Mouse (Mus musculus) T-helper 2 cell (primary cell): ENCODE data around the gene Pknox2.

Experiments
- in situ Hi-C: fragments of 300-600 bp; cut with MboI, MseI; formaldehyde crosslinking; loops from one replicate; pipeline ENCODE4 v1.15.1; 2025; ENCODE audit warnings: high pct_unique_total_duplicates

Pknox2 gene

DNA sequence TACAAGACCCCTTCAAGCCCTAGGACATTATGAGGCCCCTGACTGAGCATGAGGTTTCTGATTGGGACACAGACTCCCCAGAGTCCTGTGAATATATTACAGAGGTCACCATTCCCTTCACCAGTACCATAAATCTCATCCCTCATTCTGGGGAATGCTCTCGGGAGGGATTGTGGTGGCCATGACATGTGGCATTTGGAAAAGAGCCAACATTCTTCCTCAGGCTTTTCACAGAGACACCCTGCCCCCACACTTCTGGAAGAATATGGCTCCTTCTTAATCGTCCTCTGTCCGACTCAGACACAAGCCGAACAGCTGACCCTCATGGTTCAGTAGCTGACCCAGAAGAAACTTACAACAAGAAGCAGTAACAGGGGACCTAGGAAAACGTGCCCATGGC lies 139.1 kb downstream of the Pknox2 start:
- in situ Hi-C loops, result loop anchor here (10.0 kb wide), 1 partner anchor 1737 kb away; no protein-coding TSS in a partner anchor

DNA sequence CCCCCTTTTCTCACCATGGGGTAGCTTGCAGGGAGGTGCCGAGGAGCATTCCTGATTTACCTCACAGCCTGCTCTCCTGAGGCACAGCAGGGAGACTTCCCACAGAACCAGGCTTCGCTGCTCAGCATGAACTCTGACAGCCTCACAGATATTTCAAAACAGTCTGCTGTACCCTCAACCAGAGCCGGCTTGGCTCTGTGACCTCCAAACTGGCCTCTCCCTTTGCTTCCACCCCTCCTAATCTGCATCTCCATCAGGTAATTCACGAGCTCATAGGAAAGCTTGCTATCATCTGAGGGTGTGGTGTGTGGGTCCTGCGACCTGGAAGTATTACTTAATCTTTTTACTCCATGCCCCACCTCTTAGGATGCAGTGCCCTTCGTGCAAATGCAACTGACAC lies 142.5 kb downstream of the Pknox2 start:
- in situ Hi-C loops, result loop anchor here (10.0 kb wide), 1 partner anchor 1740 kb away; no protein-coding TSS in a partner anchor

DNA sequence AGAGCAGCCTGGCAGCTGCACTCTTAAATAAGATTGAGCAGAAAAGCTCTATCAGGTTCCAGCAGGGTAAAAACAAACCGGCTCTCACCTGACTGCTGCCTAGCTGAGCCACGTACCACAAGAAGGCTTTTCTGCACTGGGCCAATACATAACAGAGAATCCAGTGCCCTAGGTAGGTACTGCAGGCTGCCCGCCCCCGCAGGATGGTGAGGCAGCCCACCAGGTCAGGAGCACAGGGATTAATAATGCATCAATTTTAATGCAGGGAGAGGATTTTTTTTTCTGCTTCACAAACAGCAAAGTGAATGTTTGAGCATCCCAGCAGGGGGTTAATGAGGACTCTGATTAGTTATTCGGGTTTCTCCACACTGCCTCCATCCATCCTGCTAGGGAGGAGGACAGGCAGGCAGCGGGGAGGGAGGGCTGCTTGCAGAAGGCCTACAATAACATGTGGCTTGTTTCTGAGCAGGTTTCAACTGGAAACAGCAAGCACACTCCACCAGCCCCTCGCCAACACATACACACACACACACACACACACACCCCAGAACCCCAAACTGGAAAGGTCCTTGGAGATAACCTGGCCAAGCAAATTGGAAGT lies 145.2 kb downstream of the Pknox2 start:
- in situ Hi-C loops, result loop anchor here (10.0 kb wide), 1 partner anchor 1743 kb away; no protein-coding TSS in a partner anchor

DNA sequence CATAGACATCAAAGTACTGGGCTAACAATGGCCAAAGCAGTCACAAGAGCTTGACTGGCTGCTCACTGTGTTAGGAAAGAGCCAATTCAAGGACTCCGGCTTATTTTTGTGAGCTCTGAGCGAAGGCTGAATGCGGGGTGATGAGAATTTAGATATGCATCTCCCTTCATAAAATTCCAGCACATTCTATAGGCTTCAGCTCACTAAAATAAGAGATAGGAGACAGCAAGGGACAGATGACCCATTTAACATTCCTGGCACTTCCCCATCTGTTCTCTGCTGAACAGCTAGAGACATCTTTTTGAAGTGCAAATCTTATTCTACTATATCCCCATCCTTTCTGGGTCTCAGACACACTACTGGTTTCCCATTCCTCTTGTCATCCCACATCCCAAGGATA lies 147.8 kb downstream of the Pknox2 start:
- in situ Hi-C loops, result no loop called here

DNA sequence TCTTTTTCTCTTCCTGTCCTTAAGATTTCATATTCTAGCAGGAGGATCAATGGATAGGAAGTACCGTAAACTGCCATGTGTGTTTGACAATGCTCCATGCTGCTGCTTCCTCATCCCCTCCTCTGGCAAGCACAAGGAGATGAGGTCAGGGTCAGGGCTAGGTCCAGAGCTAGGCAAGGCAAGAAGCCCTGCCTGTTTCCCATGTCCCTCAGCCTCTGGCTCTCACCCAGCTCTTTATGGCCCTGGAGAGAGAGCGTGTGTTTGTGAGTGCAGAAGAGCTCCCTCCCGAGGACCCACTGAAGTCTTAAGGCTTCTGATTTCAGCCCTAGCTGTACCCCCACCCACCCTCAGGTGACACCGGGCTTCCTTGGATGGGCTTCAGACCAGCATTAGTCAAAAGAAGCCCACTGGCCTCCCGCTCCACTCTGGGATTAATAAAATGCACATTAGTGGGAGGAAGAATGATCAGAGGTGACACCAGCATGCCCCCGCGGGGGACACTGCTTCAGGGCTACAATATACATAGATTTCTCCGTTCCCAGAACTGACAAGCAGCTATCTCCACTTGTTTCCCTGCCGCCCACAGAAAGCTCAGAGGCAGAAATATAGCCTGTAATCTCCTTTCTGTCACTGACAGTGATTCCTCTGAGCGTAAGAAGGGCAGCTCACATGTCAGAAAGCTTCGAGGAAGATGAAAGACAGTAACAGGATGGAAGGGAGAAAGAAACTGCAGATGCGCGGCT lies 156.4 kb downstream of the Pknox2 start:
- in situ Hi-C loops, result no loop called here

DNA sequence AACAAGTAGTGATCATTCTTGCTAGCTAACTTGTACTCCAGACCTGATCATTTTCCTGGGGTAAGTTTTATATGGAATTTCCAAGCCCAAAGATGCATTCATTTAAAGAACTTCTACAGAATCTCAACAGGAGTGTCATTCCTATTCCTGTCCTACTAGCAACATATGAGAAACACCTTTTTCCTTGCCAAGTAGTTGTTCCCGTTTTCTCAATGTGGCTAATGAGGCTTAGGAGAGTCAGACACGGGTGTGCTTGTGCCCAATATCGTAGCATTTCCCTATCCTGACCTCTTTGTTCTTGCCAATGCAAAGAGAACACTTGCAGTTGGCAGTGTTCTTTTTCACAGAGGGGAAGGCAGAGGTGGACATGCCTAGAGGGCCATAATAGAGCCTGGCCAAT lies 157.2 kb downstream of the Pknox2 start:
- in situ Hi-C loops, result no loop called here

DNA sequence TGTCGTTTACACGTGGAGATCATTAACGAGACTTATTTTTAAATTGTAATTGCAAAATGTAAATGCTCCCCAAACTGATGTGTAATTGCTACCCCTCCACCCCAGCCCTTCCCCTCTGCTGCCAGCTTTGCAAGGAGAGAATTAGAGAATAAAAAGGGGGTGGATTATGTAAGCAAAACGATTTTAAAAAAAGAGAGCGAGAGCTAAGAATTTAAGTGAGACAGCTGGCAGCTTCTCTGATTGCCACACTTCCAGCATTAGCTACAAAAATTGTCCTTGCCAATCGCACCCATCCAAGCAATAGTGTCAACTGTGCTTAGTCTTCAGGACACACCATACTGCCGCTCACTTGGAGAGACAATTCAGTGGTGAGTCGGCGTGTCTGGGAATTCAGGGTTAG lies 162.0 kb downstream of the Pknox2 start:
- in situ Hi-C loops, result no loop called here

DNA sequence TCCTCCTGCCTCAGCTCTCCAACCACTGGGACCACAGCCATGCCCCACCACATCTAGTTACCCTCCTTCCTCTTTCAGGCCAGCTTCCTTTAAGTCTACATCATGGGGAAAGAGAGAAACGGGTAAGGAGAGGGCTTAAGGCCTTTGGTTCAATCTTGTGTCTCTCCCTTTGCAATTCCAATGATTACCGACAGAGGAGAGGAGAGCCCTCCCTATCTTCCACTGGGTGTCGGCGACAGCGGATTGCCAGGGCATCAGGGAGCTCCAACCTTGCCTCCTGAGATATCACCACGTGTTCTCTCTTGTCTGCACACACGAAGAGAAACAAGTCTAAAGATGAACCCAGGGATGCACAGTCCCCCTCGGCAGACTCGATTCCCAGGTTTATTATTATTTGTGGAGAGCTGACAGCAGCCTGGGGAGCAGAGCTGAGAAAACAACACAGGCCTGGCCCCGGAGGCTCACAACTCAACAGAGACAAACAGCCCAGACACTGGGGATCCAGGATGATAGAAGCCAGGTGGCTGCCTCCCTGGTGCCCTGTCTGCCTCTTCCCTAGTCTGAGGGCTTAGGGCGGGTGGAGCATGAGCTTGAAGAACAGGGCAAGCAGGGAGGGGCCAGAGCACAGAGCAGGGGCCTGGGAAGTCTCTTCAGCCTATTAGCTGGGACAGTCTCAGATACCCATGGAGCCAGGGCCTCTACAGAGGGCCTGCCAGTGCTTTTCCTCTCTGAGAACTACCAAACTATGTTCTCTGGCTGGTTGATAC lies 170.4 kb downstream of the Pknox2 start:
- in situ Hi-C loops, result no loop called here

DNA sequence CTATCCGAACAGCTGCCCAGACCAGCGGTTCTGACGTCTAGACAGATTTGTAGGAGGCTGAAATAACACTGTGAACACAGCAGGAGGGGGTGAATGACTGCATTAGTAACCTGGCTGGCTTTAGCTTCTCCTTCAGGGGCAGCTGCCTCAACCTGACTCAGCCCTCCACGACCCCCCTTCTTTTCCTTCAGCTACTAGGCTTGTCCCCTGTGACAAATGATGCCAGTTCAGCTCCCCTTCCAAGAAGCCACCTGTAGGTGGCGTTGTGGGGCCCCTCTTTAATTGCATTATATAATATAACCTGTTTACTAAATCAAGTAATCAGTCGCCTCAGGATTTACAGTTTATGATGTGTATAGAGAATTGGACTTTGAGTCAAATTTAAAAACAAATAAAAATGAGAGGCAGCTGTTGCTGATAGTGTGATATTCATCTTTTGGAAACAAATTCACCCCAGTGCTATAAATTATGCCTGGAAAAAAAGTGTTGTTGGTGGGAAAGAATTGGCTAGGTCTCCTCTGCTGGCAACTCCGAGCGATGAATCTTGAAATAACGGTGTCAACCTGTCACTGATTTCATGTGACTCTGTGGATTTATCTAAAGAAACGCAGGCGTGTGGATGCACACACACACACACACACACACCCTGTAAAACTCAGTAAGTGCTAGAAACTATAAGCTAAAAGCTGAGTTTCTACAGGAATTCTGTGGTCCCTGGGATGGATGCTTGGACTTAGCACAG lies 173.6 kb downstream of the Pknox2 start:
- in situ Hi-C loops, result no loop called here

DNA sequence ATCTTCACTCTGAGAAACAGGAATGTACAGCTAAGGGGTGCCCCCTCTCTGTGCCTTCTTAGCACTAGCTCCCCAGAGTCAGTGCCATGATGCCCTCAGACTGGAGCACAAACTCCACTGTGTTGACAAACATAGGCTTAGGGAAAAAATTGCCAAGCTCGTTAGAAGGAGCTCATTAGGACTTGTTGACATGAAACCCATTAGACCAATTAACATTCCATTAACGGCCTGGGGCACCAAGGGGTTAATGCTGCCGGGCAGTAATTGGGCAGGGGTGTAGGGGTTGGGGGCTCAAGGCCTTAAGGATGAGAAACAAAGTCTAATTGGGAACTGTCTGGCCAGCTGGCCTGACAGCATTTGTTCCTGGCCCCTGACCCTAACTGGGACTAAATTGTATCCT lies 175.1 kb downstream of the Pknox2 start:
- in situ Hi-C loops, result no loop called here

DNA sequence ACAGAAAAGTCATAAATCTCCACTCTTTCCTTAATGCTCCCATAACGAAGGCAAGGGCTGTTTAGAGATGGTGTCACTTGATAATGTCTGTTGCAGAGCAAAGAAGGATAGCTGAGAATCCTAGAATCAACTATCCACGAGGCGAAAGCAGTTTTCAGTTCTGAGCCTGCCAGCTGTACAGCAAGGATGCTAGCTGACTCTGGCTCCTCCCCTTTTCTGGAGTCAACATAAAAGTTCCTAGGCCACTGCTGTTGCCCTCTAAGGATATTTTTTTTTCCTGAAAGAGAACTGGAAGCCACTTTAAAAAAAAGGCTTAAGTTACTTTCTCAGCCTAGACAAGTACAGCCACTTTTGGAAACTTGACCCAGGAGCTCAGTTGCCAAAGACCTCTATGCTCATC lies 176.1 kb downstream of the Pknox2 start:
- in situ Hi-C loops, result no loop called here

DNA sequence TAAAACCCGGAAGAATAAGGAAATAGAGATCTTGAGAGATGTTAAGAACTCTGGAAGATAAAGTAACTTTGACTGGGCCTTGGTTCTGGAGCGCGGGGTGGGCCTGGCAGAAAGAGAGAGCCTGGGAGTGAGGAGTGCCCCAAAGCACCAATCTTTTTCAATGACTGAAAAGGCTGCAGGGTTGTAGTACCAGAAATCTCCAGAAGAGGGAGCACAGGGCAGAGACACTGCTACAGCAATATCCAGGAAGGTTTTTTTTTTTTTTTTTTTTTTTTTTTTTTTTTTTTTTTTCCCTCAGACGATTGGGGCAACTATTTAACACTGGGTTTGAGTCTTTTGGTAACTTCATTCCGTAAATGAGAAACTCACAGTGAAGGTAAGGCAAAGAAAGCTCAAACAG lies 176.6 kb downstream of the Pknox2 start:
- in situ Hi-C loops, result no loop called here

DNA sequence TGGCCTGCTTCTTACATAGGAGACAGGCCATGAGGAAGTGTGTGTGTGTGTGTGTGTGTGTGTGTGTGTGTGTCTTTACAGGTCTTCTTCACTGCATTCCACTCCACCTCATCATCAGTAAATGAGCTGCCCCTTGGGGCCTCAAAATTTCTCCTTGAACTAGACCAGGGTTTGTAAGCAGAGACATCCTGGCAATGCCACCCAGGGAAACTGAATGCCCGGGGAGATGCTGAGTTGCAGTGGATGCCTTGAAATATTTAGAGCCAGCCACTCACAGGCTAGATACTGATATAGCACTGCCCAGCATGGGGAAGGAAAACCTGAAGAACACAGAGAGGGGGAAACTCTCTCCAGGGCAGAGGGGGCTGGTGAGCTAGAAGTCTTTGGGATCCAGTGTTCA lies 178.1 kb downstream of the Pknox2 start:
- in situ Hi-C loops, result no loop called here

DNA sequence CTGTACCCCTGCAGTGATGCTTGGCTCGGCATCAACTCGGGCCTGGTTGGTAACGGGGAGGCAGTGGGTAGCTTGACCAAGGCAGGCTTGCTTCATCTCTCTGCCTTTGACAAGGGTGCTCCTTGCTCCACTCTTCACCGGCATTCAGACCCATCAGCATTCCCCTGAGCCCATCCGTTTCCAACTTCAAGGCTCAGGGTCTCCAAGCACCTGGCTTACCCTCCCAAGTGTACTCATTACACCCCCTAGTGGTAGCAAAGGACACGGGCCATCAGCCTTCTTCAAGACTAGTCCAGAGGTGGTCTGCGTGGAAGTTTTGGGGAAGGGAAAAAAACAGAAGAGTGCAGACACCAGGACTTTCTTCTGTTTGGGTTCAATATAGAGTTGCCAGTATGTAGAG lies 178.5 kb downstream of the Pknox2 start:
- in situ Hi-C loops, result no loop called here

DNA sequence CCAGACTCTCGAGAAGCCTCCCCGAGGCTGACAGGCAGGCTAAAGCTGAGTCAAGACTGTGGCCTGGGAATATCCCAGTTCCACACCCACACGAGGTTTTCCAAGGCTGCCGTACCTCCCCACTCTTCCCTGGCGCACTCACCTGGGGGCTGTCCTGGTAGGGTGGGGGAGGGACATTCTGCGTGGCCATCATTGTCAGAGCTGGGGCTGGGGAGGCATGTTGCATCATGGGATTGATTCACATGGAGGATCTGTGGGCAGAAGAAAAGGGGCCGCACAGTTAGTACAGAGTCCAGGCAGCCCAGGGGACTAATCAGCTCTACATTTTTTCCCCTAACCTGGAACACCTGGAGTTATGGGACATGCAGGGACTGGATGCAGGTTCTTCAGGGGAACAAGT lies 179.0 kb downstream of the Pknox2 start:
- in situ Hi-C loops, result no loop called here

DNA sequence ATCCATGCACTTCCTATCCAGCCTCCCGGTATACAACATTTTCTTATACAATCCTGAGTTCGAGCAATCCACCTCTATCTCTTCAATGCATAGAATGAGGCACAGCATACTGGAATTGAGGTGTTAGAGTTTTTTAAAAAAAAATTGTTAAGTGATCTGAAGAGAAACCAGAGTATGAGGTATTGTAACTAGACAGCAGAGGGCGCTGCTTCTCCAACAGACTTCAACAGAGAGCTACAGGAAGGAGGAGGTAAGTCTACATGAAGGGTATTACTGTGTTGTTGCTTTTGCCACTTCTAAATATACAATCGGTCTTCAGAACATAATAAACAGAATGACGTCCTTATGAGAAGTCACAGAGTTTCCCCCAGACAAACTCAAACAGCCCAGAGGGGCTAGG lies 181.5 kb downstream of the Pknox2 start:
- in situ Hi-C loops, result no loop called here

DNA sequence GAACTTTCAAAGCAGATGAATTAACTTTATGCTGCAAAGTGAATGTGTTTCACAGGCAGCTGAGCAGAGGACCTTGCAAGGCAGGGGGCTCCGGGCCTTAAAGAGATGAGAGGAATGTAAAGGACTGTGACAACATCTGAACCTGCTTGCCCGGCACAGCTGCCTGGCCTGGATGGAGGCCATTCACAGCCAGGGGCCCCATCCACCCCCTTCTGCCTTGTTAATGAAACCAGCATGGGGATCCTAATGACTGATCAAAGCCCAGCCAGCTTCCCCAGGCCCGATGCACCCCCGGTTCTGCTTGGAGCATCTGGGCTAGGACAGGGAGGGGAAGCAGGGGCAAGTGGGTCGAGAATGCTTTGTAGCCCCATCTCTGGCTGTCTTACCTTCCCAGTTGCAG lies 183.0 kb downstream of the Pknox2 start:
- in situ Hi-C loops, result no loop called here

DNA sequence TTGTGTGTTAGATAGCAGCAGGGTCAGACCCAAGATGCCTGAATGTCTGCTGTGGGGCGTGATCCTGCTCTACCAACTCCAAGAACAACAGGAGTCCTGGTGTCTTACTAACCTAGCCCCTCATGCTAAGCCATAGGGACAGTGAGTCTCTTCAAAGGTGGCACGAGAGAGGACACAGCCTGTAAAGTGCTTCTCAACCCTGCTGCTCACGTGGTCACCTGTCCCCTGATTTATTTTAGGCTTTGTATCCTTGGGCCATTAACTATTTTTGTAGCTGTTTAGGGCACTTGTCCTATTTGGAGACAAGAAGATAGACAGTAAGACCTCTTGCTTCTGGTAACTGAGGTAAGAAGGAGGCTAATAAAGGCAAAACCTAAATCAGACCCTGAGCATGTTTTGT lies 183.7 kb downstream of the Pknox2 start:
- in situ Hi-C loops, result no loop called here

DNA sequence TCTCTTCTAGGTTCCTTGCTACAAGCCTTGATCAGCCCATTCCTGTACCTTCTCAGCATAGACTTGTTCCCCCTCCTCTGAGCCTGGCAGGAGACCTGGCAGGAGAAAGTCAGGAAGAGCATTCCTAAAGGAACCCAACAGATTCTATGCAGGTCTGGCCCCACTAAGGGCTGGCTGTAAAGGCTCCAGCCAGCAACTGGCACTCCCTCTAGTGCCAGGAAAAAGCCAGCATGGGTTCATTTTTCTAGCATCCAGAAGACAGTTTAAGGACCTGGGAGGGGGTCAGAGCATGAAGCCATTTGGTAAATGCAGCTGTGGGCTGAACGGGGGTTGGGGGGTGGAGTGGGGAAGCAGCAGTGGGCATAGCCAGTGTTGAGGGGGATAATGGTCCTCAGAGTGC lies 185.3 kb downstream of the Pknox2 start:
- in situ Hi-C loops, result no loop called here

DNA sequence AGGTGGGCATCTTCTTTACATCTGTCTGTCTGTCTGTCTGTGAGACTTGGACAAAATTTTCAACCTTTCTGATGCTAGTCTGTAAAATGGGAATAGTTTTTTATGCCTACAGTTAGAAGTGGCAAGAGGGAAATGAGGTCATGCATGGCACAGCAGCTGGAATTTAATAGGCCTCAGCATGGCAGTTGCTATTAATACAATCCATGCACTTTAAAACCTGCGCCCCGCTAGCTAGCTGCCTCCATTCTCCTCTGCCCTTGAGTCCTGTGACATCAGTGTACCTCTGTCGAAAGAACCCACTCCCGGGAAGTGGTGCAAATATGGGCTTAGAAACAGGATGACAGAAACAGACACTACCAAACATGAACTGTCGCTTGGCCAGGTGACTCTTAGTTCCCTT lies 186.1 kb downstream of the Pknox2 start:
- in situ Hi-C loops, result no loop called here

DNA sequence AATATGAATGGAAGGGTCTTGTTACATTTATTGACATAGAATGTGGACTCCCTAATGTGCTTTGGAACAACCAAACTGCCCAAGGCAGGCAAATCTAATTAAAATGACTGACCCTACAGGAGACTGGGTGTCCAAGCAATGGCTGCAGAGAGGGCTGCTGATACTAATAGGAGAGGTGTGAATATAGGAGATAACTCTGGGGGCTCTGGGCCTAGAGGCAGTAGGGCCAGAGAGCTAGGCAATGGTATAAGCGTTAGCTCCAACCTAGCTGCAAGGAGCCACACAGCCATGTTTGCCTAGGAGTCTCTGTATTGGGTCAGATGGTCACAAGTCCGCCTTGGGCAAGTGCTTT lies 196.1 kb downstream of the Pknox2 start:
- in situ Hi-C loops, result no loop called here
